Mouse (Mus musculus) hindbrain, postnatal 0 days (tissue): ENCODE data around the gene Rims4. TPM values are rescaled to one million over a fixed set of nuclear protein-coding genes. Genes with fewer than 3 reads are reported as not detected.

Source experiments
- ATAC-seq: fragments of 200-750 bp; cut with Nextera tagmentation; 2 replicates; pipeline ENCODE4 v1.8.0; 2017; ENCODE audit warnings: mild to moderate bottlenecking, moderate TSS enrichment, moderate library complexity
- DNase-seq: peaks from one replicate; pipeline ENCODE4 v3.0.0-alpha.2; 2015; ENCODE audit warnings: low spot score
- H3K27ac ChIP-seq: fragments of 300-500 bp; sonication (generic); 2 replicates; pipeline ENCODE4 v1.5.1; 2014; ENCODE audit warnings: mild to moderate bottlenecking
- H3K27me3 ChIP-seq: fragments of 300-500 bp; sonication (generic); 2 replicates; pipeline ENCODE4 v1.6.1; 2014; ENCODE audit warnings: low read length, mixed read lengths; ENCODE audit not compliant: insufficient read depth
- H3K36me3 ChIP-seq: fragments of 300-500 bp; sonication (generic); 2 replicates; pipeline ENCODE4 v1.6.1; 2014; ENCODE audit warnings: low read length, mixed read lengths; ENCODE audit not compliant: insufficient read depth
- H3K4me1 ChIP-seq: fragments of 300-500 bp; sonication (generic); 2 replicates; pipeline ENCODE4 v1.6.1; 2014; ENCODE audit warnings: antibody characterized with exemption, low read length, mixed read lengths; ENCODE audit not compliant: insufficient read depth
- H3K4me2 ChIP-seq: fragments of 300-500 bp; sonication (generic); 2 replicates; pipeline ENCODE4 v1.6.1; 2014; ENCODE audit warnings: low read depth, mild to moderate bottlenecking, low read length, moderate library complexity, mixed read lengths
- H3K4me3 ChIP-seq: fragments of 300-500 bp; sonication (generic); 2 replicates; pipeline ENCODE4 v1.5.1; 2014; ENCODE audit warnings: low read length
- H3K9ac ChIP-seq: fragments of 300-500 bp; sonication (generic); replicated peaks from 2 replicates; pipeline ENCODE4 v1.6.1; 2014; ENCODE audit warnings: mild to moderate bottlenecking, low read length, moderate library complexity, mixed read lengths
- H3K9me3 ChIP-seq: fragments of 300-500 bp; sonication (generic); 2 replicates; pipeline ENCODE4 v1.6.1; 2016; ENCODE audit warnings: low read length, mixed read lengths
- CTCF ChIP-seq: IDR thresholded peaks from 2 replicates; pipeline ENCODE4 v1.5.1; 2016; ENCODE audit warnings: antibody characterized with exemption, control low read depth, low read depth
- WGBS: fragments of 180-500 bp; shearing (Covaris S2); extraction: QIAGEN DNeasy Blood & Tissue Kit; methylation state at CpG from one replicate; pipeline ENCODE4 v1.1.7; 2014; 5-methylcytosine and 5-hydroxymethylcytosine counted together
- polyA plus RNA-seq: library from polyadenylated mRNA; unstranded; fragments of >200 nt; fragmentation: Nextera tagmentation; extraction: Ambion mirVana; gene quantifications from 2 replicates; pipeline ENCODE4 v1.2.1, GENCODE M21; 2015
- total RNA-seq: library from RNA; depleted of rRNA; stranded (reverse); fragments of >200 nt; gene quantifications from 2 replicates; pipeline ENCODE4 v1.2.3, GENCODE M21; 2014

The Rims4 gene
- total and polyA plus RNA-seq, 2 experiments from 2014 or later = 19.6 to 76.7 TPM

DNA sequence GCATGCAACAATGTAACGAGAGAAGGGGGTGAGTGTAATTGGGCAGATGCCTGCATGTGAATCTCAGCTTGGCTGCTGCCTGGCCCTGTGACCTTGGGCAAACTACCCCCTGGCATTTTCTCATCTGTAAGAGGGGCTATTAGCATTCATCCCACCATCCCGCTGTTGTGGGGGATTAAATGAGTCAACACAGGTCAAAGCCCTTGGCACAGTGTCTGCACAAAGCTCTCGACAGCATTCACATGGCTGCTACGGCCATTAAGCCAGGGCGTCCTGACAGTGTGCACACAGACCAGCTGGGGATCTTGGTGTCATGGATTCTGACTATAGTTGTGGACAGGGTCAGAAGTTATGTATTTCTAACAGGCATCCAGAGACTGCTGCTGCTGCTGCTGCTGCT is 43.6 kb downstream of the Rims4 start:
- peaks cover 11% of the 10 kb centered on the region; the same call in 1 of the 2 replicates for H3K4me1 ChIP-seq
- DNase-seq (peak; percentile 74), ATAC-seq (peak; percentile 63; the same call in 1 of the 2 replicates)
- 0 out of 2 replicates have a peak overlapping the region, but pooled peaks have one; percentile 45 for H3K27ac ChIP-seq
- no peak overlapping the region for H3K9ac ChIP-seq
- H3K4me3 ChIP-seq = no peak overlapping the region
- TF ChIP-seq CTCF = no peak
- no peaks in the 10 kb centered on the region for H3K27me3 ChIP-seq
- H3K4me2 ChIP-seq = no peak overlapping the region
- H3K36me3 ChIP-seq = no peaks in the 10 kb centered on the region
- H3K9me3 ChIP-seq = no peaks in the 10 kb centered on the region
- WGBS = 24% methylated on average over 5 of the region's 5 CpGs

DNA sequence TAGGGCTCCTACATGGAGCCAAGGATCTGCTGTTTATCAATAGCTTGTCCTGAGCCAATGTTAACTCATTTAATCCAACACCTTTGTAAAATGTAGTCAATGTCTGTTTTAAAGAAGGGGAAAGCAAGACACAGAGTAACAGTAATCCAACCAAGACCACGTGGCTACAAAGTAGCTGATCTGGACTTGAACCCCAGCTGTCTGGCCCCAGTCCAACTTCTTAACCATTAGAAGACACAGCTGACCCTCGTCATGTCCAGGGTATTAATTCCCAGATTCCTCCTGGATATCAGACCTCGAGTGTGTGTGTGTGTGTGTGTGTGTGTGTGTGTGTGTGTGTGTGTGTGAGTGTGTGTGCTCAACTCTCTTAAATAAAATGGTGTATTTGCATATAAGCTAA is 46.6 kb downstream of the Rims4 start:
- no peak for TF ChIP-seq CTCF

DNA sequence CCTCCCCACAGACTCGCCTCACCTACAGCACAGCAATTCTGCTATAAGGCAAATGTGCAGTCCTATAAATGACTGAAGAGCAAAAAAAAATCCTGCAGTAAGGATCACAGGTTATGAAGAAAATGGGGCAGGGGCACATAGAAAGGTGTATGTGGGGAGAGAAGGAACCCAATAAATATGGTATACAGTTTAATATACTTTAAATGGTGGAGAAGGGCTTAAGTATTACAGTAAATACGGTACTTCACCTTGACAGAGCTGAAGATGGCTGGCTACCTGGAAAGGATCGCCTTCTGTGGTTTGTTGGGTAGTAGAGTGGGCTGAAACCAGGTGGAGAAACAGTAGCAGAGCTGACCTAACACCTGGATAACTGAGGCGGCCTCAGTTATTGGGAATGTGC is 47.2 kb downstream of the Rims4 start:
- Histone ChIP-seq H3K4me2 (no peak overlapping the region), H3K27ac (no peak overlapping the region), H3K4me3 (no peak overlapping the region), H3K9ac (no peak overlapping the region), H3K9me3 (no peaks in the 10 kb centered on the region), H3K4me1 (peaks cover 11% of the 10 kb centered on the region; the same call in 1 of the 2 replicates), H3K36me3 (no peaks in the 10 kb centered on the region), H3K27me3 (no peaks in the 10 kb centered on the region)
- TF ChIP-seq CTCF = no peak
- DNase-seq = no peak
- 89% methylated on average over 4 of the region's 4 CpGs for WGBS
- no peak for ATAC-seq

More for the DNA sequence above, 46.6 kb downstream of the Rims4 start:
- H3K4me2 ChIP-seq = no peak overlapping the region
- WGBS = 46% methylated on average over 3 of the region's 3 CpGs
- H3K9me3 ChIP-seq = no peaks in the 10 kb centered on the region
- H3K27me3 ChIP-seq = no peaks in the 10 kb centered on the region
- H3K9ac ChIP-seq = no peak overlapping the region
- DNase-seq = no peak
- no peak for ATAC-seq
- no peak overlapping the region for H3K4me3 ChIP-seq
- H3K4me1 ChIP-seq = peaks cover 11% of the 10 kb centered on the region; the same call in 1 of the 2 replicates
- H3K27ac ChIP-seq = no peak overlapping the region
- H3K36me3 ChIP-seq = no peaks in the 10 kb centered on the region

DNA sequence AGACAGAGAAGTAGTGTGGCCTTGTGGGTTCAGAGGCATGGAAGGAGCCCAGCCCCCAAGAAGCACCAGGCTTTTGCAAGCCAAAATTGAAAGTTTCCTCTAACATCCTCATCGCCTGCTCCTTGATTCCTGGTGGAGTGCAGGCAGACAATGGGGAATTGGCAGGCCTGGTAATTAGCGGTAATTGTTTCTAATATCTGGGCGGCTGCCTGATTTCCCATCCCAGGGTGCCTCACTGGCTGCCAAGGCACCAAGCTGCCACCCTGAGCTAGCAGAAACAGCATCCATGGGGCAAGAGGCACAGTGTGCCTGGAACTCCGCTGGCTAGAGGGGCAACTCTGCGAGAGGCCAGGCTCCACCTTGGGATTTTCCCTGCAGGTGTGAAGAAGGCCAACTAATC is 48.7 kb downstream of the Rims4 start:
- no peaks in the 10 kb centered on the region for H3K27me3 ChIP-seq
- WGBS = 31% methylated on average over 5 of the region's 5 CpGs
- no peaks in the 10 kb centered on the region for H3K36me3 ChIP-seq
- H3K9me3 ChIP-seq = no peaks in the 10 kb centered on the region
- H3K4me3 ChIP-seq = no peak overlapping the region
- H3K4me2 ChIP-seq = no peak overlapping the region
- no peak overlapping the region for H3K27ac ChIP-seq
- TF ChIP-seq CTCF = no peak
- H3K4me1 ChIP-seq = 0 out of 2 replicates have a peak, but pooled peaks cover 1% of the 10 kb centered on the region
- no peak overlapping the region for H3K9ac ChIP-seq
- DNase-seq (no peak), ATAC-seq (no peak)

DNA sequence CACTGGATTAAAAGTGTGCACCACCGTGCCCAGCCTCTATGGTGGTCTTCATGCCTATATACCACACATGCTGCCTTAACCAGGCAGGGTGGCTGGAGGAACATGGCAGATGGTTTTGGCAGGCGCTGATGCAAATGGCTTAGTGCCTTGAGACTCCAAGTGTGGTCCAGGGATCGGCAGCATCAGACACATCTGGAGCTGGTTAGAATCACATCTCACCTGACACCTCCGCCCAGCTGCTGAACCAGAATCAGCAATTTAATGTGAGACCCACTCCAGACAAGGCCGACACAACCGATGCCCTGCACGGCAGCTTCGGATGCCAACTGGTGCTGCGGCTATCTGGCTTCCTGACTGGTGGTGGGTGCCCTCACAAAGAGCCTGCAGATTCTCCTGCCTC is 52.4 kb downstream of the Rims4 start:
- DNase-seq (no peak), ATAC-seq (no peak)
- no peaks in the 10 kb centered on the region for H3K27me3 ChIP-seq
- WGBS = 89% methylated on average over 9 of the region's 9 CpGs
- H3K4me1 ChIP-seq = no peaks in the 10 kb centered on the region
- H3K4me2 ChIP-seq = no peak overlapping the region
- no peak for TF ChIP-seq CTCF
- no peaks in the 10 kb centered on the region for H3K9me3 ChIP-seq
- H3K36me3 ChIP-seq = 0 out of 2 replicates have a peak, but pooled peaks cover 3% of the 10 kb centered on the region
- no peak overlapping the region for H3K27ac ChIP-seq
- no peak overlapping the region for H3K9ac ChIP-seq
- no peak overlapping the region for H3K4me3 ChIP-seq

DNA sequence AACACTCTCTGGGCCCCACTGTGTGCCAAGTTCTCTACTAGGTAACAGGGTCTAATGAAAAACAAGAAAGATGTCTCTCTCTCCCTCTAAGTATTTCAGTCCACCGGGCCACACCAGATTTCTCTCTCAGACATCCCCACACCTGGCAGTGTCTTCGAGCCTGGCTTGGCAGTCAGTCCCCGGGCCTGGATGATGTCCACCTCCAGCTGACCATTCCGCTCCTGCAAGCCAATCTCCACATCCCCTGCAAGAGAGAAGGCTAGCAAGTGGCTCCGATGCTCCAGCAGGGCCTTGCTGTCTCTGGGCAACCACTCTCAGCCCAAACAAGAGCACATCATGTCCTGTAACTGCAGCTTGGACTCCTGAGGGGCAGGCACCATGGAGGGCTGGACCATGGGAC is 53.2 kb downstream of the Rims4 start:
- H3K4me1 ChIP-seq = no peaks in the 10 kb centered on the region
- H3K9me3 ChIP-seq = no peaks in the 10 kb centered on the region
- no peak overlapping the region for H3K9ac ChIP-seq
- DNase-seq (no peak), ATAC-seq (no peak)
- H3K4me2 ChIP-seq = no peak overlapping the region
- no peak for TF ChIP-seq CTCF
- H3K36me3 ChIP-seq = 0 out of 2 replicates have a peak, but pooled peaks cover 3% of the 10 kb centered on the region
- H3K27ac ChIP-seq = no peak overlapping the region
- no peak overlapping the region for H3K4me3 ChIP-seq
- 89% methylated on average over 5 of the region's 5 CpGs for WGBS
- H3K27me3 ChIP-seq = no peaks in the 10 kb centered on the region

DNA sequence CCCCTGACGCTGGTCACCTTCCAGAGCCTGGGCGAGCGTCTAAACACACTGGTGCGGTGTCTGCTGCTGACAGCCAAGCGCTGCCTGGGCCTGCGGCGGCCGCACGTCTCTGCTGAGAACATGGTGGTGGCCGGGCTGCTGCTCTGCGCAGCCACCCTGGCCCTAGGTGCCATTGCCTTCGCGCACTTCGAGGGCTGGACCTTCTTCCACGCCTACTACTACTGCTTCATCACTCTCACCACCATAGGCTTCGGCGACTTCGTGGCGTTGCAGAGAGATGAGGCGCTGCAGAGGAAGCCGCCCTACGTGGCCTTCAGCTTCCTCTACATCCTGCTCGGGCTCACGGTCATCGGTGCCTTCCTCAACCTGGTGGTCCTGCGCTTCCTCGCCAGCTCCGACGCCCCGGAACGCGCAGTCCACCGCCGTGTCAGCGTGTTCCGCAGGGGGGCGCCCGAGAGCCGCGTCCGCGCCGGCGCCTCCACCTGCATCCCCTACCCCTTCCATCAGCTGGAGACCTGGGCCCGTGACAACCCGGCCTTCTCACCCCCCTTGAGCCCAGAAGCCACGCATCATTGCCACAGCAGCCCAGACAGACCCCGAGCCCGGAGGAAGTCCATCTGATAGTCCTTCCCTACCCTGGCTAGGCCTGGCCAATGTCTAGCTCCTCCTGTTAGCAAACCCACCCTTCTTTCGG is 60.1 kb downstream of the Rims4 start:
- ATAC-seq = peak; percentile 79
- peak; percentile 68 for DNase-seq
- H3K36me3 ChIP-seq = no peaks in the 10 kb centered on the region
- H3K27ac ChIP-seq = no peak overlapping the region
- H3K4me2 ChIP-seq = peak overlapping the region; percentile 32
- 15% methylated on average over 50 of the region's 50 CpGs for WGBS
- peak; percentile 68 for TF ChIP-seq CTCF
- H3K9me3 ChIP-seq = no peaks in the 10 kb centered on the region
- H3K27me3 ChIP-seq = peaks cover 41% of the 10 kb centered on the region
- H3K4me1 ChIP-seq = no peaks in the 10 kb centered on the region
- H3K9ac ChIP-seq = no peak overlapping the region
- H3K4me3 ChIP-seq = peak overlapping the region; percentile 7; the same call in 1 of the 2 replicates
